Mouse (Mus musculus) naive thymus-derived CD4-positive, alpha-beta T cell, adult 2 months (primary cell): Measurements from ENCODE around the gene Tmem132e.
A peak's percentile ranks its signal among the peaks of the same experiment; 100 is the strongest.

Experiments
- DNase-seq: peaks from one replicate; pipeline ENCODE4 v3.0.0-alpha.2; 2011; ENCODE audit warnings: low read depth

The Tmem132e gene

DNA sequence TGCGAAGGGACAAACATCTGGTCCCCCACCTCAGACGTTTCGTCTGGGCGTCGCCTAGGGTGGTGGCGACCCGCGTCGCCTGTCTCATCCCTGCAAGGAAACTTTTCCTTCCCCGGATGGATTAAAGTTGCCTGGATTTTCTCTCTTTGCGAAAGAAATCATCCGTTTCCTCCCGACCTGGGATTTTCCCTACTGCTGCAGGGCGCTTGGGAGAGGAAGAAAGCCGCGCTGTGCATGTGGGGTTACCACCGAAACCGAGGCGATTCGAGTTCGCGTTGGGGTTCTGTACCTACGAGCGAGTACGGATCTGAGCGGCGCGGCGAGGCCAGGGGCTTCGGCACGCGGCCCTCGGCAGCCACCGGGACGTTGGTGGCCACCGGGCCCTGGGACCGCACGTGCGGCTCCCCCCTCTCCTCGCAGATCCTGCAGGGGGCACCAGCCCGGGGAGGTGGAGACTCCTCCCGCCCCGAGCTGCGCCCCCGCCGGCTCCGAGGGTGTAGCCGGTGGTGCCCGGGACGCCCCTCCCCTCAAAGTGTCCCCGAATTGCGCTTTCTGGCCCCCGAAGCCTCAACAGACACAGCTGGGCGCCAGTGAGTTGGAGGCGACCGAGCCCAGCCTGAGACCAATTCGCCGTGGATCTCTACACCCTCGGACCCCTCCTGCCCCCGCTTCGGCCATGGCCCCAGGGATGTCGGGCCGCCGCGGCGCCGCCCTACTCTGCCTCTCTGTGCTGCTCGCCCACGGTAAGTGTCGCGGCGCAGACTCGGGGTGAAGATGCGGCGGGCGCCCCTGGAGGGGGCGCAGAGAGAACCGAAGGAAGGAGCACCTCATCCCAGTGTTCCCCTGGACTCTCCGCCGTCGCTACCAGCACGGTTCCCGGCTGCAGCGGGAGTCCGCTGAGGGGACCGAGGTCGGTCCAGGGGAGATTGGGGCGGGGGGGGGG is at the start of gene Tmem132e:
Gene Tmem132e, plus strand, starts transcription at position 530 of the 943 bp plus-strand sequence.
- DNase-seq: no peak

GRCm38 (mm10) chr11:82339921-82340401 is 48.7 kb upstream of the Tmem132e start:
- no peak for DNase-seq

- no peak for DNase-seq
These were observed 48.3 kb upstream of the Tmem132e start for GRCm38 (mm10) chr11:82340416-82340815.

GRCm38 (mm10) chr11:82340900-82341299 is 47.8 kb upstream of the Tmem132e start:
- DNase-seq: no peak

DNA sequence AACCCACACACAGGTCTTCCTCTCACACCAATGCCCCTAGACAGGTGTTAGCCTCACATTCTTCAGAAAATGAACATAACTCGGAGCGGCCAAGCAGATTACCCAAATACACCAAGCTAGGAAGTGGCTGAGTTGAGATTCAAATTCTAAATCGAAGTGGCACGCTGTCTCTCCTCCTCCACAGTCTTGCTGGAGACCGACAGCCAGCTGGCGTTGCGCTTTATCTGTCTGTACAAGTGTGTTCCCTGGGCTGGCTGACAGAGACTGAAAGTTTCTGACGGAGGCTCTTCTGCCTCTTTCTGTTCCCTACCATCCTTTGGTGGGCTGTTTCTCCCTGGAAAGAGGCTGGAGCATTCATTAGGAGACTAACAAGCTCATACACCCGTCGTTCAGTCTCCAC is 37.7 kb upstream of the Tmem132e start:
- DNase-seq: no peak

DNA sequence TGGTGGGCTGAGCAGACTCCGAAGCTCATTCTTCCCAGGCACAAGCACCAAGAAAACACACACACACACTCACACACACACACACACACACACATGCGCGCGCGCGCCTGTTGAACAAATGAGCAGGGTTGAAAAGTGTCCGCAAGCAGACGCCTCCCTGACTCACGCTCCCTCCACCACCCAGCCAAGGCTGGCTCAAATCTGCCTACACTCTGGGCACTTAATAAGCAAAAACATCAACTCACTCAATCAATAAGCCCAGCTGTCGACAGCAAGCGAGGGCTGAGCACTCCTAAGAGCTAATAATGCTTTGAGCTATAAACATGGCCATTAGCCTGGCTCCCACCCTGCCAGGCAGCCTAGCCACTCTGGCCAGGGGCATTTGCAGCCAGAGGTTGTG is 18.5 kb upstream of the Tmem132e start:
- DNase-seq: no peak

GRCm38 (mm10) chr11:82371577-82371976 is 17.1 kb upstream of the Tmem132e start:
- no peak for DNase-seq

GRCm38 (mm10) chr11:82380606-82381202 is 8.0 kb upstream of the Tmem132e start:
- DNase-seq: no peak

DNA sequence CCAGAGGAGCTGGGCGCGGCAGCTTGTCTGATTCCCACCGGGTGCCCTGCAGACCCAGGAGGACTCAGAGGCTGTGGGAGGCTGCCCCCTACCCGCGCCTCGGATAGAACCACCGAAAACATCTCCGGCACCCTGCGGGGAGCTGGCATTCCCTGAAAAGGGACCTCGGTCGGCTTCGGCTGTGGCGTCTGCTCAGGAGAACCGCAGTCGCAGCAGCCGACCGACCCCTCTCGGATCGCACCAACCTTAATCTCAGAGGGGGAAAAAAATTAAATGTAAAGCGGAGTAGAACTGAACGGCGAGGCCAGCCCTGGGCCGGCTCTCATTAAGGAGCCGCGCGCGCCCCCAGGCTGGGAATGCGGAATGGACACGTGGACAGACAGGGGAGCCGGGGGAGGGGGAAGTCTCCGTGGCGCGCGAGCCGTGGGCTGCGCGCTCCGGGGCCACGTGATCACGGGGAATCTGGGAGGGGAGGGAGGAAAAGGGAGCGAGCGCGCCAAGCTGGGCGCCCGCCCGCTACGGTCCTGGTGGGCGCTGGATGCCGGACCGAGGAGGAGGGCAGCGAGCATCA is 1.6 kb upstream of the Tmem132e start:
- DNase-seq: no peak

- no peak for DNase-seq
These were observed 874 bp upstream of the Tmem132e start for GRCm38 (mm10) chr11:82387711-82388341.

- DNase-seq: no peak
These were observed 944 bp downstream of the Tmem132e start for GRCm38 (mm10) chr11:82389396-82390291.

GRCm38 (mm10) chr11:82392341-82392740 is 3.6 kb downstream of the Tmem132e start:
- DNase-seq: no peak

GRCm38 (mm10) chr11:82399621-82400020 is 10.9 kb downstream of the Tmem132e start:
- DNase-seq: peak; percentile 2

GRCm38 (mm10) chr11:82405641-82406040 is 16.9 kb downstream of the Tmem132e start:
- no peak for DNase-seq

GRCm38 (mm10) chr11:82406358-82407221 is 17.9 kb downstream of the Tmem132e start:
- DNase-seq: no peak

DNA sequence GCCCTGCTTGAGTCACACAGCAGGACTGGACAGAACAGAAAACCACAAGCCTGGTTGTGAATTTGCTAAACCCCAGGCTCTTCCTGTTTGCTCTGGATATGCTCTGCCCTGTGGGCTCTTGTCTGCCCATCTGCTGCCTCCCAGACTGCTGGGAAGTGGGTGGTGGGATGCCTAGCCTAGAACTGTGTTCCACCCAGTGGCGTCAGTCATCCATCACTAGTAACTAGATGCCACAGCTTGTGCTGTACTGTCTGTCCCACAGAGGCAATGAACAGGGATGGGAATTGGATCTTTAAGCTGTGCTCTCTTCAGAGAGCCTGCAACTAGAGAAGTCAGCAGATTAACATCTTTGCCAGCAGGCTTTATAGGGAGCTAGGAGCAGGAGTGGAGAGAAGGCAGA is 23.8 kb downstream of the Tmem132e start:
- DNase-seq: no peak

DNA sequence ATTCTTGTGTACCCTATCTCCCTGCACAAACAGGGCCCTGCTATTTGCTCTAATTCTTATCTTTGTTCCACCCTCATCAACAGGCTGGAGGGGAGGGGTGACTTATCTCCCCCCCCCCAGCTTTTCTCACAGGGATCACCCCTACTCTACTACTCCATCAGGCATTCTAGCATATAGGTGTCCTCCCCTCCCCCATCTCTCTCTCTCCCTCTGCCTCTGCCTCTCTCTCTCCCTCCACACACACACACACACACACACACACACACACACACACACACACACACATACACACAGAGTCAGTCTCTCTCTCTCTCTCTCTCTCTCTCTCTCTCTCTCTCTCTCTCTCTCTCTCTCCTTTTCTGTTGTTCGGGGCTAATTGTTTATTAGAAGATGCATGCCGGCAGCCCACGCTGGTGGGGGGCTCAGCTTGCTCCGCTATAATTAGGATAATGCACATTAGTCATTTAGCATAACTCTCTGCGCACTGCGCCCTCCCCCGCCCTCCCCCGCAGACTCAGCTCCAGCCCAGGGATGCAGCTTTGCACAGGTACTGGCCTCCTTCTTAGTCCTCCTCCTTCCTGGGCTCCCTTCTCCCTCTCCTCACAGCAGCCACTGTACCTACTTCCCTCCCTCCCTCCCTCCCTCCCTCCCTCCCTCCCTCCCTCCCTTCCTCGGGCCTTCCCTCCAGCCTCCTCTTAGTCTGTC is 29.8 kb downstream of the Tmem132e start:
- no peak for DNase-seq

DNA sequence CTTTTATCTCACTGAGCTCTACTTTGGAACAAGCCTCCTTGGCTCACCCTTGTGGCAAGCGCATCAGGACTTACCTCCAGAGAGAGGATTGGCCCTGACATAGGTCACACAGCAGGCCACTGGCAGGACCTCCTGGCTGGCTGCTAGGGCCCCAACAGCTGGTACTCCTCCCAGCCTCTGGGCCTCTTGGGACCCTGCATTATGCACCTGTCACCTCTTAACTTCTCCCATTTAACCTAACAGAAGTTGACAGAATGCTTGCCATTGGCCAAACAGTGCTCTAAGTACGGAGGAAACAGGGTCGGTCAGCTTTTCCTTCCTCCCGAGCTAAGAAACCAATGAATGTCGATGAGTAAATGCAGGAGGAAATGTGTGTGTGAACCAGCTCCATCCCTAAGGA is 33.2 kb downstream of the Tmem132e start:
- DNase-seq: no peak

GRCm38 (mm10) chr11:82423521-82423920 is 34.8 kb downstream of the Tmem132e start:
- no peak for DNase-seq

GRCm38 (mm10) chr11:82428801-82429200 is 40.1 kb downstream of the Tmem132e start:
- DNase-seq: no peak
